9 mouse cellular contexts compared by ENCODE assay signal in the genomic region with DNA sequence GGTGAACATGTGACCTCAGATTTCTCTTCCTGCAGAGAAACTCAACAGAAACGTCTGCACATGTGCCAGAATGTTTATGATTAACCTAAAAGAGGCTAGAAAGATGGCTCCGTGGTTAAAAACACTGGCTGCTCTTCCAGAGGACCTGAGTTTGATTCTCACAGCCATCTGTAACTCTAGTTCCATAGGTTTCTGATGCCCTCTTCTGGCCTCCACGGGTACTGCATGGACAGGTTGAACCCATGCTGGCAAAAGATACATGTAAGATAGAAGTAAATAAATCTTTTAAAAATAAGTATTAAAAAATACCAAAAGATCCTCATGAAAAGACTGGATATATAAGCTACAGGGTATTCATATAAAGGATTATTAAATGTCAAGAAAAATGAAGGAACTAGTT. TPM values are rescaled to one million over a fixed set of nuclear protein-coding genes. Genes with fewer than 3 reads are reported as not detected.
A peak's percentile ranks its signal among the peaks of the same experiment; 100 is the strongest.
DNase-seq lines count a peak whose midpoint lies in the region; ATAC-seq and TF ChIP-seq lines count a peak whose summit lies in the region.
"Had no signal": no experiment of that assay in that cellular context is flagged by ENCODE, and none has a peak within 500 bp of the region (broad histone marks: within the 10 kb centered on the region; RNA-seq: fewer than 3 reads in every experiment).

No protein-coding gene starts in this region.

- no peak for DNase-seq in heart, postnatal 0 days (ENCODE audit: low spot score)
- DNase-seq in urinary bladder, postnatal 25 days (ENCODE audit: low spot score), result peak; percentile 37
- DNase-seq in urinary bladder, adult 18-20 months (ENCODE audit: low spot score in 2 of 2), result no peak
- DNase-seq in forelimb bud, embryonic 11.5 days (ENCODE audit: low read depth, low spot score), result peak; percentile 16
- DNase-seq in thymus, adult 2 months, result peak; percentile 52
- no peak for DNase-seq in layer of hippocampus, adult 18-20 months (ENCODE audit: low spot score in 2 of 2)
- DNase-seq in midbrain, embryonic 14.5 days, result no peak

- H3K4me3 ChIP-seq in heart, postnatal 0 days (ENCODE audit: low read depth, low read length), result no peak overlapping the region
- H3K4me3 ChIP-seq in heart, embryonic 12.5 days, result no peak overlapping the region
- no peak overlapping the region for H3K4me3 ChIP-seq in thymus, adult 2 months (ENCODE audit: control insufficient read depth, insufficient read depth, low read length)
- no peak overlapping the region for H3K4me3 ChIP-seq in midbrain, embryonic 14.5 days (replicated peaks; ENCODE audit: low read depth, low read length)
- H3K4me3 ChIP-seq: neural tube, embryonic 13.5 days had no signal

- 24% methylated on average over 3 of the region's 3 CpGs for WGBS in heart, postnatal 0 days
- 30% methylated on average over 3 of the region's 3 CpGs for WGBS in heart, embryonic 12.5 days
- WGBS in thymus, adult 2 months, result 30% methylated on average over 3 of the region's 3 CpGs
- 27% methylated on average over 3 of the region's 3 CpGs for WGBS in midbrain, embryonic 14.5 days

- H3K9ac ChIP-seq in heart, postnatal 0 days (replicated peaks; ENCODE audit: low read depth, low read length), result no peak overlapping the region
- H3K9ac ChIP-seq in heart, embryonic 12.5 days, result no peak overlapping the region
- no peak overlapping the region for H3K9ac ChIP-seq in midbrain, embryonic 14.5 days (replicated peaks; ENCODE audit: low read length)
- H3K9ac ChIP-seq: neural tube, embryonic 13.5 days had no signal

- peak; percentile 24 for TF ChIP-seq CTCF in heart, postnatal 0 days (IDR thresholded peaks at IDR 0.05; ENCODE audit: low read depth)
- no peak for TF ChIP-seq CTCF in thymus, adult 2 months (IDR thresholded peaks at IDR 0.05; ENCODE audit: borderline replicate concordance, control insufficient read depth, extremely low read depth, insufficient read depth, low read length, poor library complexity)

- H3K4me2 ChIP-seq in heart, postnatal 0 days (ENCODE audit: low read depth, low read length), result no peak overlapping the region
- H3K4me2 ChIP-seq in heart, embryonic 12.5 days, result no peak overlapping the region
- H3K4me2 ChIP-seq in midbrain, embryonic 14.5 days (ENCODE audit: low read length), result no peak overlapping the region
- H3K4me2 ChIP-seq: neural tube, embryonic 13.5 days had no signal

- no peak overlapping the region for H3K27ac ChIP-seq in heart, postnatal 0 days (ENCODE audit: low read depth)
- H3K27ac ChIP-seq in heart, embryonic 12.5 days (ENCODE audit: poor library complexity, severe bottlenecking), result no peak overlapping the region
- no peak overlapping the region for H3K27ac ChIP-seq in thymus, adult 2 months (ENCODE audit: control insufficient read depth, insufficient read depth, low read length)
- H3K27ac ChIP-seq in midbrain, embryonic 14.5 days (replicated peaks; ENCODE audit: low read depth, low read length), result no peak overlapping the region
- H3K27ac ChIP-seq: neural tube, embryonic 13.5 days had no signal

- no peak for TF ChIP-seq POLR2A in thymus, adult 2 months (IDR thresholded peaks at IDR 0.05; ENCODE audit: control insufficient read depth, extremely low read depth, insufficient read depth, low read length, poor library complexity)

- no peak for TF ChIP-seq EP300 in heart, postnatal 0 days (IDR thresholded peaks at IDR 0.05; ENCODE audit: low read depth)

- ATAC-seq in heart, postnatal 0 days (ENCODE audit: insufficient read depth, low read depth), result no peak
- ATAC-seq in heart, embryonic 12.5 days (ENCODE audit: insufficient number of reproducible peaks, low FRiP score), result no peak
- no peak for ATAC-seq in midbrain, embryonic 14.5 days (ENCODE audit: low FRiP score, low TSS enrichment)

- no peaks in the 10 kb centered on the region for H3K4me1 ChIP-seq in heart, postnatal 0 days (ENCODE audit: control insufficient read depth, insufficient read depth)
- H3K4me1 ChIP-seq in heart, embryonic 12.5 days (replicated peaks), result no peaks in the 10 kb centered on the region
- no peaks in the 10 kb centered on the region for H3K4me1 ChIP-seq in thymus, adult 2 months (replicated peaks; ENCODE audit: control insufficient read depth, insufficient read depth, low read length)
- H3K4me1 ChIP-seq in midbrain, embryonic 14.5 days (ENCODE audit: control insufficient read depth, insufficient read depth, low read length), result no peaks in the 10 kb centered on the region
- H3K4me1 ChIP-seq: neural tube, embryonic 13.5 days had no signal

- H3K27me3 ChIP-seq in heart, postnatal 0 days (ENCODE audit: control insufficient read depth, insufficient read depth, low read length), result no peaks in the 10 kb centered on the region
- H3K27me3 ChIP-seq in heart, embryonic 12.5 days (replicated peaks), result no peaks in the 10 kb centered on the region
- H3K27me3 ChIP-seq in thymus, adult 2 months (ENCODE audit: control insufficient read depth, insufficient read depth, low read length), result no peaks in the 10 kb centered on the region
- no peaks in the 10 kb centered on the region for H3K27me3 ChIP-seq in midbrain, embryonic 14.5 days (ENCODE audit: control insufficient read depth, insufficient read depth, low read length)
- H3K27me3 ChIP-seq: neural tube, embryonic 13.5 days had no signal

- H3K9me3 ChIP-seq in heart, postnatal 0 days (replicated peaks; ENCODE audit: control insufficient read depth, low read length), result no peaks in the 10 kb centered on the region
- H3K9me3 ChIP-seq in heart, embryonic 12.5 days (replicated peaks), result peaks cover 9% of the 10 kb centered on the region
- no peaks in the 10 kb centered on the region for H3K9me3 ChIP-seq in midbrain, embryonic 14.5 days (ENCODE audit: control insufficient read depth, low read length)
- H3K9me3 ChIP-seq: neural tube, embryonic 13.5 days had no signal

- no peaks in the 10 kb centered on the region for H3K36me3 ChIP-seq in heart, postnatal 0 days (replicated peaks; ENCODE audit: control insufficient read depth, insufficient read depth, low read length)
- no peaks in the 10 kb centered on the region for H3K36me3 ChIP-seq in heart, embryonic 12.5 days
- H3K36me3 ChIP-seq in thymus, adult 2 months (ENCODE audit: control insufficient read depth, insufficient read depth, low read length), result no peaks in the 10 kb centered on the region
- H3K36me3 ChIP-seq in midbrain, embryonic 14.5 days (ENCODE audit: control insufficient read depth, insufficient read depth, low read length), result no peaks in the 10 kb centered on the region
- H3K36me3 ChIP-seq: neural tube, embryonic 13.5 days had no signal

RNA-seq across cellular contexts. Expression of a gene that starts 56.8 kb away (rescaled TPM):
- 8.4 and 10.9 TPM in 2 replicates for total RNA-seq in heart, postnatal 0 days (2014; rRNA removed; ENCODE audit: low replicate concordance)
- 5.2 and 5.9 TPM in 2 replicates for polyA plus RNA-seq in heart, postnatal 0 days (2015; fragmentation: Nextera tagmentation; extraction: Ambion mirVana)
- 15.0 and 17.6 TPM in 2 replicates for polyA plus RNA-seq in heart, embryonic 12.5 days (2016; fragmentation: Nextera tagmentation; extraction: Ambion mirVana)
- polyA plus RNA-seq in thymus, adult 2 months (2012; rRNA removed), result 12.7 and 14.6 TPM in 2 replicates
- 10 to 100 TPM; 30.6 to 33.6 TPM for total RNA-seq in layer of hippocampus, adult 18-20 months (2021)
- polyA plus RNA-seq in midbrain, embryonic 14.5 days (2014; fragmentation: Nextera tagmentation; extraction: Ambion mirVana), result 14.2 and 14.7 TPM in 2 replicates

Comparison
In these comparisons a context has a peak if more than half of its experiments do, and no peak if none do; other contexts are left out.
1. DNase-seq: peak in urinary bladder, postnatal 25 days (single experiment), forelimb bud, embryonic 11.5 days (single experiment) and thymus, adult 2 months (single experiment); none in heart, postnatal 0 days (single experiment), urinary bladder, adult 18-20 months (0 of 2), layer of hippocampus, adult 18-20 months (0 of 2) and midbrain, embryonic 14.5 days (single experiment).